In the genomic region with DNA sequence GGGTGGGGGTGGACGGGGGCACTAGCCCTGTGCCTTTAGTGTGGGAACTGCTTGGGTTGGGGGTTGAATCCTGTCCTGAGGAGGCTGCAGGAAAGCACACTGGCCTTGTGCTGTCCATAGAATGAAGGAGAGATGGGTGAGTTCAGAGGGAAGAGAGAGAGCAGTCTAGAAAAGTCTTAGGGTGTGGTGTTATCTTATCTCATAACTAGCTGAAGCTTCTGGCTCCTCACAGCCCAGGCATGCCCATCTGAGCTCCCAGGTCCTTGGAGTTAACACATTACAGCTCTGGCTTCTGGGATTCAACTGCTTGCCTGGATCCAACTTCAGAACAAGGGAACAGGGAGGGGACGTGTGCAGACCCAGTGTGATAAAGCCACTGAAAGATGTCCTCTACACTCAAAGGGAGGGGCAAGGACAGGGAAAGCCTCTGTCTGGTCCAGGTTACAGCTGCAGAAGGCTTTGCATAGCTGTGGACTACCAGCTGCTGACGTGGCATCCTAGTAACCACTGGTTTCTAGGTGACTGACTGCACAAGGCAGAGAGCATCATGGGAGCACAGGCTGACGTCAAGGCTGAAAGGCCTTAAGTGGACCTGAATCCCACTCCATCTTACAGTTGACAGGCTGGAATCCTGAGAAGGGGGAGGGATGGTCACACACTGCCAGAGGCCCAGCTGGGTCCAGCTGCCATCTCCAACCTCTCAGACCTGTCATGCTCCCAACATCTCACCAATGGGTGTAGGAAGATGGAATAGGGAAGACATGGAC, we compare ENCODE assay signal across 8 mouse cellular contexts. TPM values are rescaled to one million over a fixed set of nuclear protein-coding genes. Genes with fewer than 3 reads are reported as not detected.
DNase-seq lines count a peak whose midpoint lies in the region; ATAC-seq and TF ChIP-seq lines count a peak whose summit lies in the region.

No protein-coding gene starts in this region.

- no peak overlapping the region for H3K9ac ChIP-seq in MEL (ENCODE audit: control insufficient read depth, low read depth, low read length, poor library complexity, severe bottlenecking)
- H3K9ac ChIP-seq in intestine, embryonic 14.5 days (ENCODE audit: low read length): no peak overlapping the region
- no peak overlapping the region for H3K9ac ChIP-seq in forebrain, embryonic 12.5 days

- DNase-seq in MEL (ENCODE audit: low read depth, low spot score): peak; percentile 36
- DNase-seq in embryonic facial prominence, embryonic 10.5 days (ENCODE audit: low spot score): no peak
- peak; percentile 75 for DNase-seq in intestine, embryonic 14.5 days (ENCODE audit: low spot score)
- peak; percentile 63 for DNase-seq in lung, postnatal 14 days
- no peak for DNase-seq in cerebellum, postnatal 25 days
- no peak for DNase-seq in layer of hippocampus, adult 11-12 months (ENCODE audit: low spot score)
- DNase-seq in adrenal gland, adult 8-10 months: no peak

- peak overlapping the region; percentile 88 for H3K4me2 ChIP-seq in intestine, embryonic 14.5 days (ENCODE audit: low read length)
- no peak overlapping the region for H3K4me2 ChIP-seq in forebrain, embryonic 12.5 days

- H3K4me1 ChIP-seq in MEL (ENCODE audit: control insufficient read depth in 1 of 2, insufficient read depth in 2 of 2, low read length in 2 of 2): peaks cover 2 to 7% of the 10 kb centered on the region in 2 experiments; a peak in 3 of 4 replicates
- peaks cover 28% of the 10 kb centered on the region for H3K4me1 ChIP-seq in embryonic facial prominence, embryonic 10.5 days
- peaks cover 16% of the 10 kb centered on the region; the same call in 1 of the 2 replicates for H3K4me1 ChIP-seq in intestine, embryonic 14.5 days (replicated peaks; ENCODE audit: control insufficient read depth, insufficient read depth, low read length)
- H3K4me1 ChIP-seq in forebrain, embryonic 12.5 days: peaks cover 15% of the 10 kb centered on the region

- H3K27ac ChIP-seq in MEL (ENCODE audit: control insufficient read depth, low read depth, low read length): no peak overlapping the region
- H3K27ac ChIP-seq in embryonic facial prominence, embryonic 10.5 days (replicated peaks): no peak overlapping the region
- H3K27ac ChIP-seq in intestine, embryonic 14.5 days (ENCODE audit: low read depth): peak overlapping the region; percentile 63
- H3K27ac ChIP-seq in forebrain, embryonic 12.5 days: no peak overlapping the region

- no peak for TF ChIP-seq RAD21 in MEL (IDR thresholded peaks at IDR 0.05; ENCODE audit: low read depth, low read length)

- TF ChIP-seq CTCF in MEL (IDR thresholded peaks at IDR 0.05 in 2 of 3, conservative IDR thresholded peaks at IDR 0.05 in 1 of 3; ENCODE audit: control insufficient read depth in 1 of 3, insufficient read depth in 1 of 3, low read depth in 2 of 3, low read length in 3 of 3, poor library complexity in 1 of 3, severe bottlenecking in 1 of 3): no peak

- peaks cover 0 to 5% of the 10 kb centered on the region in 2 experiments; a peak in 1 of 4 replicates for H3K36me3 ChIP-seq in MEL (ENCODE audit: control insufficient read depth in 1 of 2, insufficient read depth in 2 of 2, low read length in 2 of 2)
- peaks cover 13% of the 10 kb centered on the region for H3K36me3 ChIP-seq in embryonic facial prominence, embryonic 10.5 days (replicated peaks)
- H3K36me3 ChIP-seq in intestine, embryonic 14.5 days (ENCODE audit: control insufficient read depth, insufficient read depth, low read length): peaks cover 11% of the 10 kb centered on the region; the same call in 1 of the 2 replicates
- H3K36me3 ChIP-seq in forebrain, embryonic 12.5 days (replicated peaks): no peaks in the 10 kb centered on the region

- 60% methylated on average over 4 of the region's 4 CpGs for WGBS in embryonic facial prominence, embryonic 10.5 days
- WGBS in intestine, embryonic 14.5 days: 28% methylated on average over 4 of the region's 4 CpGs
- 61% methylated on average over 4 of the region's 4 CpGs for WGBS in forebrain, embryonic 12.5 days

- TF ChIP-seq POLR2A in MEL (IDR thresholded peaks at IDR 0.05; ENCODE audit: control insufficient read depth in 1 of 2, insufficient read depth in 1 of 2, low read depth in 1 of 2, low read length in 2 of 2, poor library complexity in 1 of 2): 0 out of 4 replicates have a peak, but pooled peaks of 1 of the 2 experiments have one; percentile 25

- TF ChIP-seq EP300 in MEL (IDR thresholded peaks at IDR 0.05; ENCODE audit: low read depth in 1 of 2, low read length in 2 of 2): no peak

- no peak overlapping the region for H3K4me3 ChIP-seq in MEL (ENCODE audit: control insufficient read depth in 1 of 2, insufficient read depth in 1 of 2, low read depth in 2 of 2, low read length in 2 of 2)
- H3K4me3 ChIP-seq in embryonic facial prominence, embryonic 10.5 days: peak overlapping the region; percentile 71
- H3K4me3 ChIP-seq in intestine, embryonic 14.5 days (ENCODE audit: low read depth, low read length): peak overlapping the region; percentile 53; the same call in 1 of the 2 replicates
- H3K4me3 ChIP-seq in forebrain, embryonic 12.5 days (replicated peaks): no peak overlapping the region

- H3K79me2 ChIP-seq in MEL (ENCODE audit: control insufficient read depth, insufficient read depth, low read length, poor library complexity): no peaks in the 10 kb centered on the region

- ATAC-seq in intestine, embryonic 14.5 days (replicated peaks; ENCODE audit: low FRiP score, low TSS enrichment, low read depth): peak; percentile 45; the same call in 1 of the 2 replicates
- no peak for ATAC-seq in forebrain, embryonic 12.5 days (ENCODE audit: low FRiP score)

- no peaks in the 10 kb centered on the region for H3K9me3 ChIP-seq in MEL (replicated peaks; ENCODE audit: insufficient read depth, low read length)
- no peaks in the 10 kb centered on the region for H3K9me3 ChIP-seq in embryonic facial prominence, embryonic 10.5 days
- no peaks in the 10 kb centered on the region for H3K9me3 ChIP-seq in intestine, embryonic 14.5 days (ENCODE audit: control insufficient read depth, low read length)
- H3K9me3 ChIP-seq in forebrain, embryonic 12.5 days: no peaks in the 10 kb centered on the region

- peaks cover 0 to 4% of the 10 kb centered on the region in 2 experiments; a peak in 1 of 4 replicates for H3K27me3 ChIP-seq in MEL (ENCODE audit: control insufficient read depth in 1 of 2, insufficient read depth in 2 of 2, low read length in 2 of 2)
- H3K27me3 ChIP-seq in embryonic facial prominence, embryonic 10.5 days (replicated peaks; ENCODE audit: low read depth, poor library complexity, severe bottlenecking): peaks cover 9% of the 10 kb centered on the region; the same call in 1 of the 2 replicates
- H3K27me3 ChIP-seq in intestine, embryonic 14.5 days (replicated peaks; ENCODE audit: control insufficient read depth, insufficient read depth, low read length): no peaks in the 10 kb centered on the region
- H3K27me3 ChIP-seq in forebrain, embryonic 12.5 days: 0 out of 2 replicates have a peak, but pooled peaks cover 8% of the 10 kb centered on the region

TF ChIP-seq in MEL, 35 proteins besides CTCF, POLR2A, EP300 and RAD21 (continues in another document):
- TF ChIP-seq ELF1 (IDR thresholded peaks at IDR 0.05; ENCODE audit: low read depth, low read length) (no peak), POLR2AphosphoS2 (IDR thresholded peaks at IDR 0.05; ENCODE audit: low read length) (no peak), JUND (IDR thresholded peaks at IDR 0.05; ENCODE audit: low read depth, low read length) (no peak), MAX (IDR thresholded peaks at IDR 0.05; ENCODE audit: low read length) (no peak), GATA1 (IDR thresholded peaks at IDR 0.05; ENCODE audit: low read depth, low read length) (peak; percentile 68)

RNA-seq across cellular contexts. Expression of a gene that starts 1.9 kb away (rescaled TPM):
- 0.12 TPM in 1 of 2 replicates, not detected in the other for total RNA-seq in MEL (2012; rRNA removed)
- polyA plus RNA-seq in MEL (2012; ENCODE audit: insufficient read depth in 1 of 2, insufficient read length in 2 of 2, low read depth in 1 of 2, low replicate concordance in 2 of 2, missing spikeins in 1 of 2): under 1 TPM in 1 of 2 experiments, not detected in 1; 0.15 TPM
- polyA plus RNA-seq in embryonic facial prominence, embryonic 10.5 days (2016; fragmentation: Nextera tagmentation; extraction: Ambion mirVana): 72.8 and 90.1 TPM in 2 replicates
- polyA plus RNA-seq in intestine, embryonic 14.5 days (2014; fragmentation: Nextera tagmentation; extraction: Ambion mirVana): 263 and 321 TPM in 2 replicates
- polyA plus RNA-seq in forebrain, embryonic 12.5 days (2016; fragmentation: Nextera tagmentation; extraction: Ambion mirVana): 33.9 and 37.6 TPM in 2 replicates
- total RNA-seq in adrenal gland, adult 8-10 months (2022): 100 to 1,000 TPM in 3 of 4 experiments, 10 to 100 TPM in 1; 89.1 to 315 (median 150) TPM

RNA-seq across cellular contexts. Expression of a gene that starts 37.9 kb away (rescaled TPM):
- 567 and 640 TPM in 2 replicates for total RNA-seq in MEL (2012; rRNA removed)
- polyA plus RNA-seq in MEL (2012; ENCODE audit: insufficient read depth in 1 of 2, insufficient read length in 2 of 2, low read depth in 1 of 2, low replicate concordance in 2 of 2, missing spikeins in 1 of 2): 1,000 to 10,000 TPM in 1 of 2 experiments, 100 to 1,000 TPM in 1; 529 to 2,790 TPM
- polyA plus RNA-seq in embryonic facial prominence, embryonic 10.5 days (2016; fragmentation: Nextera tagmentation; extraction: Ambion mirVana): 643 and 644 TPM in 2 replicates
- polyA plus RNA-seq in intestine, embryonic 14.5 days (2014; fragmentation: Nextera tagmentation; extraction: Ambion mirVana): 740 and 774 TPM in 2 replicates
- 791 and 796 TPM in 2 replicates for polyA plus RNA-seq in forebrain, embryonic 12.5 days (2016; fragmentation: Nextera tagmentation; extraction: Ambion mirVana)
- 100 to 1,000 TPM; 236 to 370 (median 298) TPM for total RNA-seq in adrenal gland, adult 8-10 months (2022)

RNA-seq across cellular contexts. Expression of a gene that starts 43.4 kb away (rescaled TPM):
- total RNA-seq in MEL (2012; rRNA removed): 12.3 and 12.7 TPM in 2 replicates
- polyA plus RNA-seq in MEL (2012; ENCODE audit: insufficient read depth in 1 of 2, insufficient read length in 2 of 2, low read depth in 1 of 2, low replicate concordance in 2 of 2, missing spikeins in 1 of 2): 100 to 1,000 TPM in 1 of 2 experiments, 10 to 100 TPM in 1; 20.9 to 188 TPM
- 6.7 and 6.9 TPM in 2 replicates for polyA plus RNA-seq in embryonic facial prominence, embryonic 10.5 days (2016; fragmentation: Nextera tagmentation; extraction: Ambion mirVana)
- 8.0 and 12.4 TPM in 2 replicates for polyA plus RNA-seq in intestine, embryonic 14.5 days (2014; fragmentation: Nextera tagmentation; extraction: Ambion mirVana)
- polyA plus RNA-seq in forebrain, embryonic 12.5 days (2016; fragmentation: Nextera tagmentation; extraction: Ambion mirVana): 8.2 TPM in 2 replicates
- 10 to 100 TPM in 2 of 4 experiments, 1 to 10 TPM in 2; 3.4 to 14.4 (median 9.6) TPM for total RNA-seq in adrenal gland, adult 8-10 months (2022)

RNA-seq across cellular contexts. Expression of a gene that starts 58.6 kb away (rescaled TPM):
- 8.1 and 10.5 TPM in 2 replicates for total RNA-seq in MEL (2012; rRNA removed)
- polyA plus RNA-seq in MEL (2012; ENCODE audit: insufficient read depth in 1 of 2, insufficient read length in 2 of 2, low read depth in 1 of 2, low replicate concordance in 2 of 2, missing spikeins in 1 of 2): 10 to 100 TPM in 1 of 2 experiments, not detected in 1; 19.7 TPM
- polyA plus RNA-seq in embryonic facial prominence, embryonic 10.5 days (2016; fragmentation: Nextera tagmentation; extraction: Ambion mirVana): 11.7 and 11.9 TPM in 2 replicates
- 20.5 and 20.9 TPM in 2 replicates for polyA plus RNA-seq in intestine, embryonic 14.5 days (2014; fragmentation: Nextera tagmentation; extraction: Ambion mirVana)
- polyA plus RNA-seq in forebrain, embryonic 12.5 days (2016; fragmentation: Nextera tagmentation; extraction: Ambion mirVana): 9.8 and 12.1 TPM in 2 replicates
- total RNA-seq in adrenal gland, adult 8-10 months (2022): 100 to 1,000 TPM in 2 of 4 experiments, 10 to 100 TPM in 2; 94.2 to 126 (median 103) TPM

Comparison
In these comparisons a context has a peak if more than half of its experiments do, and no peak if none do; other contexts are left out.
1. DNase-seq: peak in MEL (single experiment), intestine, embryonic 14.5 days (single experiment) and lung, postnatal 14 days (single experiment); none in embryonic facial prominence, embryonic 10.5 days (single experiment), cerebellum, postnatal 25 days (0 of 2), layer of hippocampus, adult 11-12 months (single experiment) and adrenal gland, adult 8-10 months (single experiment).
2. H3K4me3 ChIP-seq: peak in embryonic facial prominence, embryonic 10.5 days (single experiment) and intestine, embryonic 14.5 days (single experiment); none in MEL (0 of 2) and forebrain, embryonic 12.5 days (single experiment).
3. RNA of a gene that starts 1.9 kb away (polyA plus RNA-seq): 263 to 321 TPM in intestine, embryonic 14.5 days, 72.8 to 90.1 TPM in embryonic facial prominence, embryonic 10.5 days and 33.9 to 37.6 TPM in forebrain, embryonic 12.5 days; 0.15 TPM in MEL; every median in the first group is over 10 times any median in the second.